Mouse (Mus musculus) stomach, postnatal 0 days (tissue): ENCODE data around the gene Pparg.

Source experiments
- CTCF ChIP-seq: IDR thresholded peaks from 2 replicates; pipeline ENCODE4 v1.5.1; 2016; ENCODE audit warnings: antibody characterized with exemption, low read depth, mild to moderate bottlenecking, moderate library complexity
- EP300 ChIP-seq: optimal IDR thresholded peaks from 2 replicates; pipeline ENCODE3; 2016; ENCODE audit warnings: antibody characterized with exemption

- no peak for TF ChIP-seq CTCF
- TF ChIP-seq EP300 = no peak
Measured at GRCm38 (mm10) chr6:115366869-115367610, 6.3 kb downstream of the Pparg start.
